12 mouse cellular contexts compared by ENCODE assay signal in the genomic region with DNA sequence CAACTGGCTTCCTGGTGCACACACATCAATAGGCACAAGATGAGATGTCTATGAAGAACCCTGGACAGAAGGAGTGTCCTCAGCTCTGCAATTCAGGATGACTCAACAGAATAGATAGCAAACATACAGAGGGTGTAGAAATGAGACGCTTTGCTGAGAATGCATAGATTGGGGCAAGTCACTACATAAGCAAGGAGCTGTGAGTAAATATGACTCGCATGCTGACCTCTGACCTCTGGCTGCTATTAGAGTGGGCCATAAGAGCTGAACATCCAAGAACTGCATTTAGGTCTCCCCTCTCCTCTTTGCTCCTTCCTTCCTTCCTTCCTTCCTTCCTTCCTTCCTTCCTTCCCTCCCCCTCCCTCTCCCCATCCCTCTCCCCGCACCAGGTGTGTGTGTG.
"Had no signal": no experiment of that assay in that cellular context is flagged by ENCODE, and none has a peak within 500 bp of the region (broad histone marks: within the 10 kb centered on the region; RNA-seq: fewer than 3 reads in every experiment).

No protein-coding gene starts in this region.

- DNase-seq: left cerebral cortex, postnatal 4 days; liver; liver, embryonic 13.5 days; liver, postnatal 0 days; lung, adult 18-20 months; lung, adult 2 months; lung, embryonic 14.5 days; lung, postnatal 10 days; lung, postnatal 14 days; lung, postnatal 36 days; lung, postnatal 4 days; midbrain, embryonic 14.5 days had no signal
